Mouse (Mus musculus) megakaryocyte, embryonic 14.5 days (primary cell): ENCODE measurements around the gene Tmem45b. TPM values are rescaled to one million over a fixed set of nuclear protein-coding genes. Genes with fewer than 3 reads are reported as not detected.
"Not testable (repeated sequence)": the region's sequence is repeated elsewhere in the genome, so short reads cannot be mapped to it uniquely, and the experiment has no call there.

Source experiments
- H3K27me3 ChIP-seq: replicated peaks from 2 replicates; pipeline ENCODE3; 2012; ENCODE audit warnings: inconsistent platforms
- H3K36me3 ChIP-seq: replicated peaks from 2 replicates; pipeline ENCODE3; 2012; ENCODE audit warnings: low read length, inconsistent platforms, mixed read lengths
- H3K4me1 ChIP-seq: 2 replicates; pipeline ENCODE4 v1.6.1; 2012; ENCODE audit warnings: inconsistent platforms
- H3K4me3 ChIP-seq: replicated peaks from 2 replicates; pipeline ENCODE3; 2012; ENCODE audit warnings: moderate library complexity, mild to moderate bottlenecking, inconsistent platforms
- H3K9me3 ChIP-seq: 2 replicates; pipeline ENCODE4 v1.6.1; 2012; ENCODE audit warnings: inconsistent platforms
- FLI1 ChIP-seq: IDR thresholded peaks from 2 replicates; pipeline ENCODE4 v1.6.1; 2012; ENCODE audit warnings: low read length, inconsistent platforms, mixed read lengths
- GATA1 ChIP-seq: IDR thresholded peaks from 3 replicates; pipeline ENCODE4 v1.6.1; 2012; ENCODE audit warnings: mixed read lengths, low read length, inconsistent platforms, borderline replicate concordance
- polyA plus RNA-seq: library from polyadenylated mRNA; stranded (reverse); fragments of >175 nt; gene quantifications from 2 replicates; pipeline ENCODE4 v1.2.3, GENCODE M21; 2012; ENCODE audit warnings: low replicate concordance; ENCODE audit not compliant: insufficient read depth

Gene Tmem45b
- not detected in 2 replicates for polyA plus RNA-seq

DNA sequence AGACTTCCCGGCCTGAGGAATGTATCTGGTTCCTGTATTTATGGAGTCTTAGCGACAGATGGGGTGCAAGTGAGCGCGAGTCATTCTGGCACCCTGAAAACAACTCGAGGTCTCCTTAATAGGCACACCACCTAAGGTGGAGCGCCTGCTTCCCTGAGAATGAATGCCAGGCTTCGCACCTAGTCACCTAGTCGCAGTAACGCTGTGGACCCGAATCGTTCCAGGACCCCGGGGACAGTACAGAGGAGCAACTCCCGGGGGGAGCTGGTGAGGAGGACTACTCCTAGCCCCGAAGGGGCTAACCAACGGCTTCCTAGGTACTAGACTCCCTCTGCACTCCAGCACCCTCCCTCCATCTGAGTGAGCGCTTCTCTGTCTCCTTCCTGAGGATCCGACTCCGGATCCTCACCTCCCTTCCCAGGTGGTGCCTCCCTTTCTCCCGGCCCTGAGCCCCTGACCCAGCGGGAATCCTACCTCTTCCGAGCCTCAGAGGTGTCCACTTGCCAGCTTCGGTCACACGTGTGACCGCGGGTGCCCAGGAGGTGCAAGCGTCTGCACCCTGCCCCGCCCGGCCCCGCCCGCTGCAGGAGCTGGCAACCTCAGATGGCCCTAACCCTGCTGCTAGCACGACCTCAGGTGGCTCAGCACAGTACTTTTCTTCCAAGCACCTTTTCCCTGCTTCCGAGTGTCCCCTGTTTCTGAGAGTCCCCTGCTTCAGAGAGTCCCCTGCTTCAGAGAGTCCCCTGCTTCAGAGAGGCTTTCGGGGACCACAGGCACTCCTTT lies at the start of gene Tmem45b:
Tmem45b (minus strand) TSS at position 771 of the 783 bp plus-strand sequence.
- TF ChIP-seq FLI1: no peak
- no peak for TF ChIP-seq GATA1
- Histone ChIP-seq H3K9me3 (no peaks in the 10 kb centered on the region), H3K4me1 (no peaks in the 10 kb centered on the region), H3K36me3 (no peaks in the 10 kb centered on the region), H3K27me3 (peaks cover 28% of the 10 kb centered on the region), H3K4me3 (no peak within 1 kb of the TSS)

DNA sequence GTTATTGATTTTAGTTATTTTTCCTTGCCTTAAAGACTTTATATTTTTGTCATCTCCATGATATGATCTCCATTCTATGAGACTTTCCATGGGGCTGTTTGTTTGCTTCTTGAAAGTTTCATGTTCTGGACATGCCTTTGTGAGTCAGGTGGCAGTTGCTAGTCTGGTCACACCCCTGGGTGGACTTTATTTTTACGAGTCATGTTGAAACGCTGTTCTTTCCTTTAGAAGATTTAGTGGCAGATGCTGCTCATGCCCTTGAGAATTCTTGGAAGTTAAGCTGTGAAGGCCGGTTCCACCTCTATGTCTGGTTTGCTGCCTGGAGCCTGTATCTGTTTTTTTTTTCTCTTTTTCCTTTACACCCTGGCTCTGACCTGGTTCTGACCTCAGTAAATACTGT lies 43.9 kb upstream of the Tmem45b start:
- no peak overlapping the region for H3K4me3 ChIP-seq

DNA sequence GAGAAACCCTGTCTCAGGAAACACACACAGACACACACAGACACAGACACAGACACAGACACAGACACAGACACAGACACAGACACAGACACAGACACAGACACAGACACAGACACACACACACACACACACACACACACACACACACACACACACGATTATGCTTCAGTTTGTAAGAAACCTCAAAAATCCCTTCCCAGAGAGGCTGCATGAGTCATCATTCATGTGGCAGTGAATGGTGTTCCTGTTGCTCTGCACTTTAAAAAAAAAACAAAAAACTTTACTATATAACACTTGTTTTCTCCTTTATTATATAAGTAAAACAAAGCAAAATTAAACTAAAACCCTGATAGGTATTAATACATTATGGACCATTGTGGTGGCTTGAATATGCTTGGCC lies 37.0 kb upstream of the Tmem45b start:
- H3K4me1 ChIP-seq, H3K4me3 ChIP-seq, H3K9me3 ChIP-seq, H3K27me3 ChIP-seq, H3K36me3 ChIP-seq: not testable (repeated sequence)

More for the DNA sequence above, 43.9 kb upstream of the Tmem45b start:
- TF ChIP-seq FLI1 (no peak), GATA1 (no peak)
- no peaks in the 10 kb centered on the region for H3K4me1 ChIP-seq
- H3K9me3 ChIP-seq: no peaks in the 10 kb centered on the region
- no peaks in the 10 kb centered on the region for H3K36me3 ChIP-seq
- no peaks in the 10 kb centered on the region for H3K27me3 ChIP-seq

DNA sequence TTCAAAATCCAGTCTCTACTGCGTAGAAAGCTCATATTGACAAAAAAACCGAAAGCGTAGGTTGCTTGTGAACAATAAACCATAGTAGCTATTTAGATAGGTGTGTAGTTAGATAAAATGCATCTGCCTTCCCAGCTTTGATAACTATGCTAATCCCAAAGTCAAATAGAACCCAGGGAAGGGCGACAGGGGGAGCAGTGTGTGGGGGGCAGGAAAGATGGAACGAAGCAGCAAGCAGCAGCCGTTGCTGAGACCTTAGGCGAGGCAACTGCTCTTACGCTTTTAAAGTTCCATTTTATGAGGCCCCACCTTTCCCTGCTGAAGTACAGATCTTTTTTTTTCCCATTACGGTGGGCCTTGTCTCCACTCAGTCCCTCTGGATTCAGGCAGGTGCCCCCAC lies 1.1 kb downstream of the Tmem45b start:
- no peak for TF ChIP-seq GATA1
- no peak for TF ChIP-seq FLI1
- peaks cover 28% of the 10 kb centered on the region for H3K27me3 ChIP-seq
- no peaks in the 10 kb centered on the region for H3K36me3 ChIP-seq
- no peaks in the 10 kb centered on the region for H3K9me3 ChIP-seq
- H3K4me1 ChIP-seq: no peaks in the 10 kb centered on the region
- no peak overlapping the region for H3K4me3 ChIP-seq

DNA sequence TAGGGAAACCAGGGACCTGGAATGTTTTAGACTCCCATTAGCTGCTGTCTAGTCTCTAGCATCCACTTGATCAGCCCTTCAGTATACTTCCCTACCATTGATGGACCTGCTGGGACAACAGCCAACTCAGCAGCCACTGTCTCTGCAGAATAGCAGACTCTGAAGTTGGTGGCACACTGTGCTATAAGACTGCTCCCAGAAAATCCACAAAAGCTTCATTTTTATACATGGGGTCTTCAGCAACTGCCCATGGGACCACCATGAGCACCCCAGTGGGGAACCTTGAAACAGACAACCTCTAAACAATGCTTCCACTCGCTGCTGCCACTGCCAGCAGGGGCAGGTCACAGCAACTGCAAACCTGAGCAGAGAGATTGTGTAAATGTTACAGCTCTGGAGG lies 9.9 kb downstream of the Tmem45b start:
- no peak for TF ChIP-seq GATA1
- TF ChIP-seq FLI1: no peak
- Histone ChIP-seq H3K4me3 (no peak overlapping the region), H3K9me3 (no peaks in the 10 kb centered on the region), H3K4me1 (no peaks in the 10 kb centered on the region), H3K27me3 (peaks cover 6% of the 10 kb centered on the region), H3K36me3 (no peaks in the 10 kb centered on the region)

DNA sequence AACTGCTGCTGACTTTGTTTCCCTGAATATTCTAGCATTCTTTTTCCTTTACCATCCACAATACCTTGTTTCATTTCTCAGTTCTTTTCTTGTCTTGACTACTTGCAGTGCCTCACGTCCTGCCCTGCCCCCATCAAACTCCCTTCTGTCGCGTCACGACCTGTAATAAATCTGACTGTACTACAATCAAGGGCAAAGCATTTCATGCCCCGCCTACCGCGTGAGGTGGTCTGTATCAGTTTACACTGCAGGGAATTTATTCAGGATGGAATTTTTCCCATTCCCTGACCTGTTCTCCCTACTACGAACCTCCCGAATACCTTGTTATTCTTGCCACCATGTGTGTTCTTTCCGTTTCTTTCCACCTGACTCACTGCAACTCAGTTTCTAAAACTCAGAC lies 12.1 kb downstream of the Tmem45b start:
- TF ChIP-seq FLI1: no peak
- no peak for TF ChIP-seq GATA1

DNA sequence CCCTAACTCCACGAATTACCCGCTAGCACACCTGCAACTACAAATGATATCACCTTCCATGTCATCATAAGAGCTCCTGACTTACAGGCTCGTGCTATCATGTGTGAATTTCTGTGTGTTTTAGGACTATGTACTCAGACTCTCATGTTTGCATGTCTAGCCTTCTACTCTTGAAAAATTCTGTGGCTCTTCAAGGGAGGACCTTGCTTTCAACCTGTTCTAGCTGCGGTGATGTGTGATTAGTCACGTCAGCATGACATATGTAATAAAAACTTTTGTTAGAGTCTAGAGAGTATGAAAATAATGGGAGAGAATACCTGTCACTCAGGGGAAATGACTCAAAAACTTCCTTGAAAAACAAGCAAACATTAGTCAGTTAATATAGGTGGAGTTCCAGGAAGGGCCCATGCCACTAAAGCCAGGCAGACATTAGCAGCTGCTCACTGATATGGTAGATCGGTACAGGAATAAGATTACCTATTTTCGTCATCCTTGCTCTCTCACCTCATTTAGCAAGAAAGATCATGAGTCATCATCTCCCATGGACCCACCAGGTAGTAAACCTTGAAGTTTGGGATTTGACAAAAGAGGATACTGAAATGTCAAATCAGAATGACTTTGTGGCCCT lies 15.0 kb downstream of the Tmem45b start:
- Histone ChIP-seq H3K27me3 (peaks cover 4% of the 10 kb centered on the region), H3K9me3 (no peaks in the 10 kb centered on the region)

More for the DNA sequence above, 12.1 kb downstream of the Tmem45b start:
- H3K4me3 ChIP-seq: no peak overlapping the region
- H3K27me3 ChIP-seq: peaks cover 4% of the 10 kb centered on the region
- no peaks in the 10 kb centered on the region for H3K4me1 ChIP-seq
- H3K36me3 ChIP-seq: no peaks in the 10 kb centered on the region
- no peaks in the 10 kb centered on the region for H3K9me3 ChIP-seq

DNA sequence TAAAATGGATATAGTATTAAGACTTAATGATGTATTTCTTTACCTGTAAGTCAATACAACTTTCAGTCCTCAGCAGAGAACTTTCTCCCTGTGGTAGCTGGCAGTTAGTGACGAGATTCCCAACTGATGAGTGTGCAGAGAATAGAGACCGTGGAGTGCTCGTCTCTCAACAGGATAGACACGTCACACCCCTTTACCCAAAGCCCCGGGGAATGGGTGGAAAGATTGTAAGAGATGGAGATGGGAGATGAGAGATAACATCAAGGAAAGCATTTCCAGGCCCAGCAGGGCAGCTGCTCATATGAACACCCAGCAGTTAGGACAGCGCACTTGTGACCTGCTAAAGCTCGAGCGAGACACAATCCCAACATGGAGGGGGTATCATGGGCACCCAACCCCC lies 20.0 kb downstream of the Tmem45b start:
- Histone ChIP-seq H3K4me1 (peaks cover 3% of the 10 kb centered on the region; the same call in 1 of the 2 replicates), H3K4me3 (no peak overlapping the region), H3K9me3 (0 out of 2 replicates have a peak, but pooled peaks cover 6% of the 10 kb centered on the region), H3K27me3 (no peaks in the 10 kb centered on the region), H3K36me3 (no peaks in the 10 kb centered on the region)
- no peak for TF ChIP-seq FLI1
- TF ChIP-seq GATA1: no peak

More for the DNA sequence above, 15.0 kb downstream of the Tmem45b start:
- Histone ChIP-seq H3K4me3 (no peak overlapping the region), H3K4me1 (peaks cover 3% of the 10 kb centered on the region; the same call in 1 of the 2 replicates), H3K36me3 (no peaks in the 10 kb centered on the region)
- TF ChIP-seq GATA1: no peak
- no peak for TF ChIP-seq FLI1

DNA sequence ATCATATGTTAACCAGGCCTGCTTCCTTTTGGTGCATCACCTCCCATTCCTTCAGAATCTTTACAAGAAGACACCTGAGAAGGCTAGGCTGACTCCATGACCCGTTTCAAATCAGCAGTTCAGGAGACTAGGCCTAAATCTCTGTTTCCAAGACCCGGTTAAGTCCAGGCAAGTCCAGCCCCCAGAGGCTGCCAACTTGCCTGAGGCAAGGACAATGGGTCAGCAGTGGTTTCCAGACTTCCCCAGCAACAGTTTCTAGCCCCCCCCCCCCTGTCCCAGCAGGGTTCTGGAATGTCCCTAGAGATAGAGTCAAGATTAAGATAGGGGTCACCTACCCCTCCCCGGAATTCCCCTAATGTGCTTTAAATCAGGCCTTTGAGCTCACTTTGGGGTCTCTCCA lies 22.8 kb downstream of the Tmem45b start:
- 0 out of 2 replicates have a peak, but pooled peaks cover 6% of the 10 kb centered on the region for H3K9me3 ChIP-seq
- H3K27me3 ChIP-seq: peaks cover 2% of the 10 kb centered on the region
- no peak for TF ChIP-seq FLI1
- TF ChIP-seq GATA1: no peak
- 0 out of 2 replicates have a peak, but pooled peaks cover 3% of the 10 kb centered on the region for H3K4me1 ChIP-seq
- H3K4me3 ChIP-seq: no peak overlapping the region
- no peaks in the 10 kb centered on the region for H3K36me3 ChIP-seq

DNA sequence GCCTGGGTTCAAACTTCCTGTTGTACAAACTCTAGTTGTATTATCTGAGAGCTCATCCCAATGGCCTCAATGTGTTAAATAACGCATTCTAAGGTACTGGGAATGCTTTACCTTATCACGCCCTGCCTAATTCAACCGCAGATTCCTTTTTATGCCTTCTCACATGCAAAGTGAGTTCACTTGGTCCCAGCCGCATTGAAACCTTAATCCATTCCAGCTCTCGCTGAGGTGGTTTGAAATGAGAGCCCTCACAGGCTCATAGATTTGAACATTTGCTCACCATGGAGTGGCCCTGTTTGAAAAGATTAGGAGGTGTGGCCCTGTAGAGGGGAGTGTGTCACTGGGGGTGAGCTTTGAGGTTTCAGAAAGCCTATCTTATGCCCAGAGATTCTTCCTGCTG lies 23.9 kb downstream of the Tmem45b start:
- no peaks in the 10 kb centered on the region for H3K36me3 ChIP-seq
- no peak overlapping the region for H3K4me3 ChIP-seq
- TF ChIP-seq FLI1 (no peak), GATA1 (no peak)
- H3K9me3 ChIP-seq: 0 out of 2 replicates have a peak, but pooled peaks cover 6% of the 10 kb centered on the region
- no peaks in the 10 kb centered on the region for H3K4me1 ChIP-seq
- peaks cover 2% of the 10 kb centered on the region for H3K27me3 ChIP-seq
